Comparison of ENCODE assay signal across 8 mouse cellular contexts in genomic region chr10:42277476-42278306, GRCm38 (mm10). TPM values are rescaled to one million over a fixed set of nuclear protein-coding genes. Genes with fewer than 3 reads are reported as not detected.
DNase-seq lines count a peak whose midpoint lies in the region; ATAC-seq and TF ChIP-seq lines count a peak whose summit lies in the region.

No protein-coding gene starts in this region.

- peak overlapping the region; percentile 98 for H3K27ac ChIP-seq in forebrain, embryonic 12.5 days
- H3K27ac ChIP-seq in heart, postnatal 0 days (ENCODE audit: low read depth): peak overlapping the region; percentile 98
- peak overlapping the region; percentile 96 for H3K27ac ChIP-seq in liver, embryonic 16.5 days (ENCODE audit: low read length)
- H3K27ac ChIP-seq in neural tube, embryonic 13.5 days (replicated peaks): peak overlapping the region; percentile 98
- H3K27ac ChIP-seq in testis, adult 2 months (ENCODE audit: control insufficient read depth, insufficient read depth, low read depth, low read length): peak overlapping the region; percentile 91

- under 1% methylated on average over 77 of the region's 78 CpGs for WGBS in forebrain, embryonic 12.5 days
- WGBS in heart, postnatal 0 days: under 1% methylated on average over 73 of the region's 78 CpGs
- WGBS in liver, embryonic 16.5 days (ENCODE audit: insufficient replicate concordance): under 1% methylated on average over 73 of the region's 78 CpGs
- under 1% methylated on average over 78 of the region's 78 CpGs for WGBS in neural tube, embryonic 13.5 days

- peak overlapping the region; percentile 79 for H3K9ac ChIP-seq in forebrain, embryonic 12.5 days
- H3K9ac ChIP-seq in heart, postnatal 0 days (replicated peaks; ENCODE audit: low read depth, low read length): peak overlapping the region; percentile 73
- H3K9ac ChIP-seq in liver, embryonic 16.5 days (ENCODE audit: low read depth, low read length): peak overlapping the region; percentile 93
- H3K9ac ChIP-seq in neural tube, embryonic 13.5 days: peak overlapping the region; percentile 89

- peaks cover 40% of the 10 kb centered on the region for H3K27me3 ChIP-seq in E14TG2a.4 (ENCODE audit: insufficient read depth, low read length)
- peaks cover 35% of the 10 kb centered on the region for H3K27me3 ChIP-seq in forebrain, embryonic 12.5 days
- no peaks in the 10 kb centered on the region for H3K27me3 ChIP-seq in heart, postnatal 0 days (ENCODE audit: control insufficient read depth, insufficient read depth, low read length)
- no peaks in the 10 kb centered on the region for H3K27me3 ChIP-seq in liver, embryonic 16.5 days (ENCODE audit: control insufficient read depth, insufficient read depth, low read depth, low read length)
- peaks cover 35% of the 10 kb centered on the region for H3K27me3 ChIP-seq in neural tube, embryonic 13.5 days
- no peaks in the 10 kb centered on the region for H3K27me3 ChIP-seq in testis, adult 2 months (ENCODE audit: control insufficient read depth, insufficient read depth, low read length)

- no peak for TF ChIP-seq CTCF in E14TG2a.4 (conservative IDR thresholded peaks at IDR 0.05; ENCODE audit: low read length)
- TF ChIP-seq CTCF in heart, postnatal 0 days (IDR thresholded peaks at IDR 0.05; ENCODE audit: low read depth): no peak
- TF ChIP-seq CTCF in testis, adult 2 months (IDR thresholded peaks at IDR 0.05; ENCODE audit: control insufficient read depth, insufficient read depth, insufficient replicate concordance, low read depth, low read length): no peak

- H3K4me3 ChIP-seq in E14TG2a.4 (replicated peaks; ENCODE audit: low read length): peak overlapping the region; percentile 90
- peak overlapping the region; percentile 86 for H3K4me3 ChIP-seq in forebrain, embryonic 12.5 days (replicated peaks)
- H3K4me3 ChIP-seq in heart, postnatal 0 days (ENCODE audit: low read depth, low read length): peak overlapping the region; percentile 65
- H3K4me3 ChIP-seq in liver, embryonic 16.5 days (ENCODE audit: low read depth, low read length): peak overlapping the region; percentile 100
- H3K4me3 ChIP-seq in neural tube, embryonic 13.5 days: peak overlapping the region; percentile 83
- H3K4me3 ChIP-seq in testis, adult 2 months (ENCODE audit: control insufficient read depth, low read depth, low read length): peak overlapping the region; percentile 91

- peak; percentile 93 for ATAC-seq in forebrain, embryonic 12.5 days (ENCODE audit: low FRiP score)
- peak; percentile 88 for ATAC-seq in heart, postnatal 0 days (ENCODE audit: insufficient read depth, low read depth)
- peak; percentile 80 for ATAC-seq in liver, embryonic 16.5 days (ENCODE audit: low read depth)
- ATAC-seq in neural tube, embryonic 13.5 days (ENCODE audit: low read depth): peak; percentile 92

- peaks cover 24% of the 10 kb centered on the region for H3K9me3 ChIP-seq in E14TG2a.4 (ENCODE audit: low read length)
- no peaks in the 10 kb centered on the region for H3K9me3 ChIP-seq in forebrain, embryonic 12.5 days
- no peaks in the 10 kb centered on the region for H3K9me3 ChIP-seq in heart, postnatal 0 days (replicated peaks; ENCODE audit: control insufficient read depth, low read length)
- no peaks in the 10 kb centered on the region for H3K9me3 ChIP-seq in liver, embryonic 16.5 days (replicated peaks; ENCODE audit: control insufficient read depth, low read length)
- no peaks in the 10 kb centered on the region for H3K9me3 ChIP-seq in neural tube, embryonic 13.5 days

- peaks cover 24% of the 10 kb centered on the region for H3K4me1 ChIP-seq in E14TG2a.4 (replicated peaks; ENCODE audit: low read depth, low read length)
- H3K4me1 ChIP-seq in forebrain, embryonic 12.5 days: peaks cover 26% of the 10 kb centered on the region
- H3K4me1 ChIP-seq in heart, postnatal 0 days (ENCODE audit: control insufficient read depth, insufficient read depth): peaks cover 22% of the 10 kb centered on the region
- H3K4me1 ChIP-seq in liver, embryonic 16.5 days (ENCODE audit: control insufficient read depth, low read depth, low read length): peaks cover 19% of the 10 kb centered on the region
- peaks cover 30% of the 10 kb centered on the region for H3K4me1 ChIP-seq in neural tube, embryonic 13.5 days (replicated peaks)
- H3K4me1 ChIP-seq in testis, adult 2 months (ENCODE audit: control insufficient read depth, insufficient read depth, low read length): peaks cover 26% of the 10 kb centered on the region

- peak; percentile 45; the same call in 1 of the 2 replicates for TF ChIP-seq POLR2A in testis, adult 2 months (IDR thresholded peaks at IDR 0.05; ENCODE audit: control insufficient read depth, low read depth, low read length)

- peak overlapping the region; percentile 99 for H3K4me2 ChIP-seq in forebrain, embryonic 12.5 days
- H3K4me2 ChIP-seq in heart, postnatal 0 days (ENCODE audit: low read depth, low read length): peak overlapping the region; percentile 96
- H3K4me2 ChIP-seq in liver, embryonic 16.5 days (ENCODE audit: low read depth, low read length): peak overlapping the region; percentile 100
- H3K4me2 ChIP-seq in neural tube, embryonic 13.5 days: peak overlapping the region; percentile 98

- DNase-seq in c-Kit-positive CD71-positive TER-119-positive erythroid progenitor cells, embryonic 14.5 days (ENCODE audit: low spot score): peak; percentile 97
- peak; percentile 99 for DNase-seq in heart, postnatal 0 days (ENCODE audit: low spot score)
- DNase-seq in kidney, postnatal 4 days: peak; percentile 98 to 99

- H3K36me3 ChIP-seq in E14TG2a.4 (ENCODE audit: insufficient read depth, low read length): peaks cover 16% of the 10 kb centered on the region
- H3K36me3 ChIP-seq in forebrain, embryonic 12.5 days (replicated peaks): no peaks in the 10 kb centered on the region
- no peaks in the 10 kb centered on the region for H3K36me3 ChIP-seq in heart, postnatal 0 days (replicated peaks; ENCODE audit: control insufficient read depth, insufficient read depth, low read length)
- H3K36me3 ChIP-seq in liver, embryonic 16.5 days (ENCODE audit: control insufficient read depth, insufficient read depth): peaks cover 16% of the 10 kb centered on the region
- H3K36me3 ChIP-seq in neural tube, embryonic 13.5 days: no peaks in the 10 kb centered on the region
- H3K36me3 ChIP-seq in testis, adult 2 months (ENCODE audit: control insufficient read depth, insufficient read depth, low read length): no peaks in the 10 kb centered on the region

- TF ChIP-seq EP300 in heart, postnatal 0 days (IDR thresholded peaks at IDR 0.05; ENCODE audit: low read depth): peak; percentile 61

RNA-seq across cellular contexts. Expression of gene Foxo3, which starts 1.1 kb away (rescaled TPM):
- polyA plus RNA-seq in forebrain, embryonic 12.5 days (2016; fragmentation: Nextera tagmentation; extraction: Ambion mirVana): 3.1 TPM in 2 replicates
- 51.9 and 70.8 TPM in 2 replicates for total RNA-seq in heart, postnatal 0 days (2014; rRNA removed; ENCODE audit: low replicate concordance)
- 5.4 and 6.5 TPM in 2 replicates for polyA plus RNA-seq in heart, postnatal 0 days (2015; fragmentation: Nextera tagmentation; extraction: Ambion mirVana)
- polyA plus RNA-seq in liver, embryonic 16.5 days (2015; fragmentation: Nextera tagmentation; extraction: Ambion mirVana): 12.7 and 13.7 TPM in 2 replicates
- 4.2 and 4.9 TPM in 2 replicates for polyA plus RNA-seq in neural tube, embryonic 13.5 days (2015; fragmentation: Nextera tagmentation; extraction: Ambion mirVana)
- polyA plus RNA-seq in testis, adult 2 months (2012; rRNA removed): 9.8 and 9.9 TPM in 2 replicates

Comparison
In these comparisons a context has a peak if more than half of its experiments do, and no peak if none do; other contexts are left out.
1. Peak in every context shown above with its lines: DNase-seq, ATAC-seq, H3K4me3 ChIP-seq and H3K27ac ChIP-seq.